Mouse (Mus musculus): ENCODE data around the gene Wdfy3. TPM values are rescaled to one million over a fixed set of nuclear protein-coding genes. Genes with fewer than 3 reads are reported as not detected.

Gene Wdfy3
- polyA plus RNA-seq, 1 experiment from 2014 or later, result 27.7 TPM

DNA sequence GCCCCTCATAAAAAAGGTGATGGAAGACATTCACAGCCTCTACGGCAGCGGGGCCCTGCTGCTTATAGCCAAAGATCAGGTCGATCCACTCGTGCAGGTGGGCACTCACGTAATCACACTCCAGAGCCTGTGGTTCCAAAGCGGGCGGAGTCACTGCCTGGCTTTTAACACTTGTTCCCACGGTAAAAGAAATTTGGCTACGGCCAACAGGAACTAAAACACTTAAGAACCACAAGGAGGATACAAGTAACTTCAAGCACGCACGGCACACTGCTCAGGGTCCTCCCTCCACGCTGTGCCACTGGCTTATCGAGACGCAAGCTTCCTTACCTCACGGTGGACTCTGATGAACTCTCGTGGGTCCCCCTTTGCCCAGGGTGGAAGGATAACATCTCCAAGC is 214.2 kb downstream of the Wdfy3 start:
- no peaks in the 10 kb centered on the region for H3K4me1 ChIP-seq (ENCODE audit: control insufficient read depth, insufficient read depth, low read length)
- no peak overlapping the region for H3K4me3 ChIP-seq (ENCODE audit: low read length)
- H3K9me3 ChIP-seq (ENCODE audit: control insufficient read depth, low read length), result no peaks in the 10 kb centered on the region
- H3K36me3 ChIP-seq (ENCODE audit: control insufficient read depth, insufficient read depth, low read length), result peaks cover 72% of the 10 kb centered on the region
- ATAC-seq (ENCODE audit: low FRiP score, low TSS enrichment), result no peak
- no peak overlapping the region for H3K4me2 ChIP-seq (replicated peaks; ENCODE audit: low read depth, low read length)
- WGBS, result 94% methylated on average over 16 of the region's 16 CpGs
- H3K27me3 ChIP-seq (ENCODE audit: control insufficient read depth, insufficient read depth, low read length), result no peaks in the 10 kb centered on the region
- H3K27ac ChIP-seq (ENCODE audit: low read depth, low read length), result no peak overlapping the region
- no peak overlapping the region for H3K9ac ChIP-seq (ENCODE audit: low read depth, low read length)

DNA sequence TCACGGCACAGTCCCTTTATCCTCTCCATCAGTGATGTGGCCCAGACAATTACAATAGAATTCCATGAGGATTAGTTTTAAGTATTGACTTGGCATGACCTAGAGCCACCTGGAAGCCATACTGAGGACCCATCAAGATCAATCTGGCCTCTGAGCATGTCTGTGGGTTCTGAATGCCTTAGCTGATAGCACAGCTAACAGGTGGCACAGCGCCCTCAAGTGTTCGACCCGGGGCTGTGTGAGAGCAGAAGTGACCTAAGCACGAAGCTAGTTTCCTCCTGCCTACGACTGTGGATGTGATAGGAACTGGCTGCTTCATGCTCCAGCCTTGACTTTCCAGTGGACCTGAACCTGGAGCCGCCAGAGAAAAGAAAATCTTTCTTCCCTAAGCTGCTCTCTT is 215.1 kb downstream of the Wdfy3 start:
- peaks cover 75% of the 10 kb centered on the region for H3K36me3 ChIP-seq (ENCODE audit: control insufficient read depth, insufficient read depth, low read length)
- no peak overlapping the region for H3K9ac ChIP-seq (ENCODE audit: low read depth, low read length)
- H3K4me2 ChIP-seq (replicated peaks; ENCODE audit: low read depth, low read length), result no peak overlapping the region
- H3K9me3 ChIP-seq (ENCODE audit: control insufficient read depth, low read length), result no peaks in the 10 kb centered on the region
- H3K27ac ChIP-seq (ENCODE audit: low read depth, low read length), result no peak overlapping the region
- 91% methylated on average over 7 of the region's 7 CpGs for WGBS
- H3K27me3 ChIP-seq (ENCODE audit: control insufficient read depth, insufficient read depth, low read length), result no peaks in the 10 kb centered on the region
- ATAC-seq (ENCODE audit: low FRiP score, low TSS enrichment), result no peak
- H3K4me3 ChIP-seq (ENCODE audit: low read length), result no peak overlapping the region
- H3K4me1 ChIP-seq (ENCODE audit: control insufficient read depth, insufficient read depth, low read length), result no peaks in the 10 kb centered on the region

DNA sequence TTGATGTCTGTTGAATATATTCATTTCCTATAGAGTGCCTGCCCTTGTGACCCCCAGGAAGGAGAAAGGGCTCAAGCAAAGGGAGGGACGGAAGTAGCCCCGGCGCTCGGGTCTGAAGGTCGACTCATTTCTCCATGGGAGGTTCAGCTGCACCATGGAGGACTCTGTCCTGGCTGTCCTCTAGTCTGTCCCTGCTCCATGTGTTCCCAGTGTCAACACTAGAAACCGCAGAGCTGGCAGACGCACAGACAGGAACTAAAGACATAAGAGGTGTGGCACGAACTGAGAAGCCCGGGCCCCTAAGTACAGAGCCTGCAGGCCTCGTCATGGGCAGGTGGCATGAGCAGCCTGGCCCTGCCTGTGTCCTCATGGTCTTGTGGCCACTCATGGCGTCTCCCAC is 215.6 kb downstream of the Wdfy3 start:
- H3K9me3 ChIP-seq (ENCODE audit: control insufficient read depth, low read length), result no peaks in the 10 kb centered on the region
- H3K4me2 ChIP-seq (replicated peaks; ENCODE audit: low read depth, low read length), result no peak overlapping the region
- H3K27ac ChIP-seq (ENCODE audit: low read depth, low read length), result no peak overlapping the region
- no peak overlapping the region for H3K4me3 ChIP-seq (ENCODE audit: low read length)
- H3K36me3 ChIP-seq (ENCODE audit: control insufficient read depth, insufficient read depth, low read length), result peaks cover 76% of the 10 kb centered on the region
- no peak overlapping the region for H3K9ac ChIP-seq (ENCODE audit: low read depth, low read length)
- H3K4me1 ChIP-seq (ENCODE audit: control insufficient read depth, insufficient read depth, low read length), result no peaks in the 10 kb centered on the region
- no peaks in the 10 kb centered on the region for H3K27me3 ChIP-seq (ENCODE audit: control insufficient read depth, insufficient read depth, low read length)
- 96% methylated on average over 11 of the region's 11 CpGs for WGBS
- no peak for ATAC-seq (ENCODE audit: low FRiP score, low TSS enrichment)

DNA sequence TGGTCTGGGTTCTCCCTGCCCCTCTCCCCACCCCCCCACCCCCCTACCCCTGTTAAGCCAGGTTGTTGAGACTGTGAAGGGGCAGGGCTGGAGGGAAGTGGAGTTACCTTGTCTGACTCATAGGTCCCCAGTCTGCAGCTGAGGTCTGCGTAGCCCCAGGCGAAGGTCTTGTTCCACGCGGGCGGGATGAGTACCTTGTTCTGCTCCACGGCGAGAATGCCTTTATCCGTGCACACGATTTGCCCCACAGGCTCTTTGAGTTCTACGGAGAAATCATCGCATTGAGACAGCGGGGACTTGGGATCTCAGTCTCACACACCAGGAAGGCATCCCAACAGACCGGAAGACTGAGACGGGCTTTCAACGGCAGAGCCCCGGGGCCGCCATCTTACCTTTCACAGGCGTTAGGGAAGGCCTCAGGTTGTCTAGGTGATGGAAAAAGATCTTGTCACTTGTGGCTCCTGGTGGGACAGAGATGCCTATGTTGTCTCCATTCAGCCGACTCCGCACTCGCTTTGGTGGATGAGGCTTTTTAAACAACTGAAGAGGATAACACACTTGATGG is 217.5 kb downstream of the Wdfy3 start:
- Histone ChIP-seq H3K27me3 (ENCODE audit: control insufficient read depth, insufficient read depth, low read length) (no peaks in the 10 kb centered on the region), H3K9ac (ENCODE audit: low read depth, low read length) (no peak overlapping the region), H3K27ac (ENCODE audit: low read depth, low read length) (no peak overlapping the region), H3K4me2 (replicated peaks; ENCODE audit: low read depth, low read length) (no peak overlapping the region), H3K4me3 (ENCODE audit: low read length) (no peak overlapping the region), H3K36me3 (ENCODE audit: control insufficient read depth, insufficient read depth, low read length) (peaks cover 83% of the 10 kb centered on the region), H3K9me3 (ENCODE audit: control insufficient read depth, low read length) (no peaks in the 10 kb centered on the region), H3K4me1 (ENCODE audit: control insufficient read depth, insufficient read depth, low read length) (no peaks in the 10 kb centered on the region)
- WGBS, result 95% methylated on average over 21 of the region's 21 CpGs
- ATAC-seq (ENCODE audit: low FRiP score, low TSS enrichment), result no peak

DNA sequence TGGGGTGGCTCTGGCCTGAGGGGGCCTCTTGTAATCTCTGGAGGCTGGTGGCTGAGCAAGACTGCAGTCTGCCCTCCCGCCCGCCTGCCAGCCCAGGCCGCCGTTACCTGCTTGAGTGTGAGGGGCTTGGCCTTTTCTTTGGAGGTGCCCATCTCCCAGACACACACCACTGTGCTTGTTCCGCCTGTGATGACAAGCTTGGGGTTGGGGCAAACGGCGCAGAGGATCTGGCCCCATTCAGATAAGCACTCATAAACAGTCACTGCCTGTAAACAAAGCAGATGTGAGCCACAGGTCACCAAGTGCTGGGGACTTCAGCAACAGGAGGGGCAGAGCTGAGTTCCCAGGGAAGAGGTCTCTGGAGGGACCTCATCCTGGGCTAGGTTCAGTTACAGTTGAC is 218.6 kb downstream of the Wdfy3 start:
- 90% methylated on average over 7 of the region's 7 CpGs for WGBS
- Histone ChIP-seq H3K36me3 (ENCODE audit: control insufficient read depth, insufficient read depth, low read length) (peaks cover 94% of the 10 kb centered on the region), H3K4me1 (ENCODE audit: control insufficient read depth, insufficient read depth, low read length) (no peaks in the 10 kb centered on the region), H3K27me3 (ENCODE audit: control insufficient read depth, insufficient read depth, low read length) (no peaks in the 10 kb centered on the region), H3K4me2 (replicated peaks; ENCODE audit: low read depth, low read length) (no peak overlapping the region), H3K27ac (ENCODE audit: low read depth, low read length) (no peak overlapping the region), H3K9me3 (ENCODE audit: control insufficient read depth, low read length) (no peaks in the 10 kb centered on the region), H3K4me3 (ENCODE audit: low read length) (no peak overlapping the region), H3K9ac (ENCODE audit: low read depth, low read length) (no peak overlapping the region)
- no peak for ATAC-seq (ENCODE audit: low FRiP score, low TSS enrichment)

DNA sequence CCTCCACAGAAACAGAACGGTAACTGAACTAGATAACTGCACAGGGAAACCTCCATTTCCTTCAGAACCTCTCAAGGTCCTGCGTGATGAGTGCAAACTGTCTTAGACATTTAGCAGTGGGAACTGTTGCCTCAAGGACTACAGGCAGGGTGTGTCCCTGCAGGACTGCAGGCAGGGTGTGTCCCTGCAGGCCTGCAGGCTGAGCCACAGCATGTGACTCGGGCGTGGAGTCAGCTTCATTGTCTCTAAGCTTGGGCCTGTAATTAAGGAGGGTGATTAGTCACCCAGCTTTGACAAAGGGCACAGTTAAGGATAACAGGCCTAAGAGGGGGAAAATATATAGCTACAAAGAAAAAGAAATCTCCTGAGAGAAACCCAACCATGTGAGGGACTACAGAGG is 222.0 kb downstream of the Wdfy3 start:
- Histone ChIP-seq H3K4me3 (ENCODE audit: low read length) (no peak overlapping the region), H3K9me3 (ENCODE audit: control insufficient read depth, low read length) (no peaks in the 10 kb centered on the region), H3K27me3 (ENCODE audit: control insufficient read depth, insufficient read depth, low read length) (no peaks in the 10 kb centered on the region), H3K27ac (ENCODE audit: low read depth, low read length) (no peak overlapping the region), H3K4me1 (ENCODE audit: control insufficient read depth, insufficient read depth, low read length) (no peaks in the 10 kb centered on the region), H3K36me3 (ENCODE audit: control insufficient read depth, insufficient read depth, low read length) (peaks cover 97% of the 10 kb centered on the region), H3K9ac (ENCODE audit: low read depth, low read length) (no peak overlapping the region), H3K4me2 (replicated peaks; ENCODE audit: low read depth, low read length) (no peak overlapping the region)
- 61% methylated on average over 4 of the region's 4 CpGs for WGBS
- ATAC-seq (ENCODE audit: low FRiP score, low TSS enrichment), result no peak

DNA sequence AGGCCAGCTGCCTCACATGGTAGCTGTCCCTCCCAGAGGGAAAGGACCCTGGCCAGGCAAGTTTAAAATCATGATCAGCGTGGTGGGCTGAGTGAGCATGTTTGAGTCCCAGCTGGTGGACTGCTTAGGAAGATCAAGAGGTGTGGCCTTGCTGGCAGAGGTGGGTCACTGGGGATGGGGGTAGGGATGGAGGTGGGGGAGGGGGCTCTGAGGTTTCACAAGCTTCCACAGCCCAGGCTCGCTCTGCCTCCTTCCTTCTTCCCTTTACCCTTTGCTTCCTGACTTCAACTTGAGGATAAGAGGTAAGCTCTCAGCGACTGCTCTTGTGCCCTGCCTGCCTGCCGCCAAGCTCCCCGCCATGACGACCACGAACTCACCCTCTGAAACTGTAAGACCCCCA is 222.4 kb downstream of the Wdfy3 start:
- 78% methylated on average over 7 of the region's 7 CpGs for WGBS
- peaks cover 97% of the 10 kb centered on the region for H3K36me3 ChIP-seq (ENCODE audit: control insufficient read depth, insufficient read depth, low read length)
- no peak overlapping the region for H3K4me3 ChIP-seq (ENCODE audit: low read length)
- no peaks in the 10 kb centered on the region for H3K4me1 ChIP-seq (ENCODE audit: control insufficient read depth, insufficient read depth, low read length)
- H3K27ac ChIP-seq (ENCODE audit: low read depth, low read length), result no peak overlapping the region
- no peak overlapping the region for H3K9ac ChIP-seq (ENCODE audit: low read depth, low read length)
- H3K27me3 ChIP-seq (ENCODE audit: control insufficient read depth, insufficient read depth, low read length), result no peaks in the 10 kb centered on the region
- ATAC-seq (ENCODE audit: low FRiP score, low TSS enrichment), result no peak
- H3K9me3 ChIP-seq (ENCODE audit: control insufficient read depth, low read length), result no peaks in the 10 kb centered on the region
- no peak overlapping the region for H3K4me2 ChIP-seq (replicated peaks; ENCODE audit: low read depth, low read length)

DNA sequence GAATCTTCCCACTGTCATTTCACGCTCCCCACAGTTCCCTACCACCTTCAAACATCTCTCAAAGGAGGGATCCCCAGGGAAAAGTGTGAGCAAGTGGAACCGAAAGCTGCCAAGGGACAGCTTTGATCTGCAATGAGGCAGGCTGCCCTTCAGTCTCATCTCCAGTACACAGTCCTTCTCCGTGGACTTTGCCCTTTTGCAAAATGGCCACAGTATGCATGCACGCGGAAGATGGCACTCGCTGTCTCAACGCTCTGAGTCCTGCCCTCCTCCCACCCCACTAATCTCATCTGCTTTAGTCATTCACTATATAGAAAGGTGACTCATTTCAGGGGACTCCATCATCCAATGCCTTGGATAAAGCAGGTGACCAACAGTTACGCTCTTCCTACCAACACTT is 223.8 kb downstream of the Wdfy3 start:
- Histone ChIP-seq H3K36me3 (ENCODE audit: control insufficient read depth, insufficient read depth, low read length) (peaks cover 97% of the 10 kb centered on the region), H3K9me3 (ENCODE audit: control insufficient read depth, low read length) (no peaks in the 10 kb centered on the region), H3K27ac (ENCODE audit: low read depth, low read length) (no peak overlapping the region), H3K4me2 (replicated peaks; ENCODE audit: low read depth, low read length) (no peak overlapping the region), H3K9ac (ENCODE audit: low read depth, low read length) (no peak overlapping the region), H3K27me3 (ENCODE audit: control insufficient read depth, insufficient read depth, low read length) (no peaks in the 10 kb centered on the region), H3K4me1 (ENCODE audit: control insufficient read depth, insufficient read depth, low read length) (no peaks in the 10 kb centered on the region), H3K4me3 (ENCODE audit: low read length) (no peak overlapping the region)
- no peak for ATAC-seq (ENCODE audit: low FRiP score, low TSS enrichment)
- WGBS, result 96% methylated on average over 8 of the region's 8 CpGs

DNA sequence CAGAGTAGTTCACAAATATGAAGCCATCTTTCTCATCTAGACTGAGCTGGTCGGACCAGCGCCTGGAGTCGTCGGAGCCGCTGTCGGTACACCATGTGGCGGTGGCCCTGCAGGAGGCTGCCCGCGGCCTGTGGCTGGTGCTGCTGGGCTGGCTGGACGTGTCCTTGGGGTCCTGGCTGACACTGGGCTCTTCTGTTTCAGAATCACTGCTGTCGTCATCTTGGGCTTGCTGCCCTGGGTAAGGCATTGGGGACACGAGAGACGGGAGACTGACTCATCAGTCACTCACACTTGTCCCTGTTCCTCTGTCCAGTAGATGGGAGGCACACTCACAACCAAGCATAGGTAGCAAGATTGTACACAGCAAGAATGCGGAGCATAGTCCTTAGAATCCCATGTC is 224.7 kb downstream of the Wdfy3 start:
- Histone ChIP-seq H3K27me3 (ENCODE audit: control insufficient read depth, insufficient read depth, low read length) (no peaks in the 10 kb centered on the region), H3K9me3 (ENCODE audit: control insufficient read depth, low read length) (no peaks in the 10 kb centered on the region), H3K4me1 (ENCODE audit: control insufficient read depth, insufficient read depth, low read length) (no peaks in the 10 kb centered on the region), H3K36me3 (ENCODE audit: control insufficient read depth, insufficient read depth, low read length) (peaks cover 97% of the 10 kb centered on the region), H3K27ac (ENCODE audit: low read depth, low read length) (no peak overlapping the region), H3K4me2 (replicated peaks; ENCODE audit: low read depth, low read length) (no peak overlapping the region), H3K9ac (ENCODE audit: low read depth, low read length) (no peak overlapping the region), H3K4me3 (ENCODE audit: low read length) (no peak overlapping the region)
- WGBS, result 98% methylated on average over 14 of the region's 14 CpGs
- no peak for ATAC-seq (ENCODE audit: low FRiP score, low TSS enrichment)

Data from kidney, embryonic 14.5 days (tissue).